Mouse (Mus musculus): Measurements from ENCODE around the gene Snrk. TPM values are rescaled to one million over a fixed set of nuclear protein-coding genes. Genes with fewer than 3 reads are reported as not detected.

The Snrk gene
- polyA plus RNA-seq, 1 experiment from 2014 or later, result 57.3 TPM

DNA sequence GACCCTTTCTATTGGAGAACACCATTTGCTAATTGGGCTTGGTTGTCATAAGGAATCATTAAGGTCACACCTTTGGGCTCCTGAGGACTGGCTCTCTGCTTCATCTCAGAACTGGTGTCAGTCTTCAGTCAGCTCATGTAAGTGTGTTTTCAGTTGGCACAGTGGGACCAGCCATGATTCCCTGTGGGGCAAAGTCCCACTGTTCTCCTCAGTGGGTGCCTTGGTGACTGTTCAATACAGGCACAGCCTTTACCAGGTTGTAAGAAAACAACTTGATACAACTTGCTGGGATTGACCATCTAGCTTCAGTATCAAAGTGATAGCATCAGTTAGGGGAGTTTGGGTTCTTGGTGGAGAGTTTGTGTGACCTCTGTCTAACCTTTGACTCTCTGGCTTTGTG, 28.6 kb downstream of the Snrk start:
- H3K27me3 ChIP-seq, result no peaks in the 10 kb centered on the region
- no peak overlapping the region for H3K9ac ChIP-seq (replicated peaks)
- H3K27ac ChIP-seq, result no peak overlapping the region
- H3K9me3 ChIP-seq, result peaks cover 8% of the 10 kb centered on the region; the same call in 1 of the 2 replicates
- H3K4me2 ChIP-seq, result no peak overlapping the region
- no peak overlapping the region for H3K4me3 ChIP-seq (replicated peaks)
- peaks cover 26% of the 10 kb centered on the region for H3K36me3 ChIP-seq
- no peak for ATAC-seq (ENCODE audit: insufficient number of reproducible peaks, insufficient read depth, low FRiP score, low TSS enrichment, low read depth)
- H3K4me1 ChIP-seq (replicated peaks), result peaks cover 7% of the 10 kb centered on the region; the same call in 1 of the 2 replicates

- 84% methylated on average over 4 of the region's 4 CpGs for WGBS
These were observed 29.2 kb downstream of the Snrk start for GRCm38 (mm10) chr9:122146124-122146870.

GRCm38 (mm10) chr9:122148356-122148755, 31.3 kb downstream of the Snrk start:
- H3K9ac ChIP-seq (replicated peaks), result no peak overlapping the region
- no peak for ATAC-seq (ENCODE audit: insufficient number of reproducible peaks, insufficient read depth, low FRiP score, low TSS enrichment, low read depth)
- WGBS, result 90% methylated on average over 3 of the region's 3 CpGs
- H3K27ac ChIP-seq, result no peak overlapping the region
- peaks cover 7% of the 10 kb centered on the region; the same call in 1 of the 2 replicates for H3K4me1 ChIP-seq (replicated peaks)
- no peaks in the 10 kb centered on the region for H3K27me3 ChIP-seq
- H3K9me3 ChIP-seq, result peaks cover 8% of the 10 kb centered on the region; the same call in 1 of the 2 replicates
- no peak overlapping the region for H3K4me3 ChIP-seq (replicated peaks)
- H3K36me3 ChIP-seq, result peaks cover 26% of the 10 kb centered on the region
- H3K4me2 ChIP-seq, result no peak overlapping the region

More at GRCm38 (mm10) chr9:122146124-122146870, 29.2 kb downstream of the Snrk start:
- peaks cover 7% of the 10 kb centered on the region; the same call in 1 of the 2 replicates for H3K4me1 ChIP-seq (replicated peaks)
- ATAC-seq (ENCODE audit: insufficient number of reproducible peaks, insufficient read depth, low FRiP score, low TSS enrichment, low read depth), result no peak
- no peak overlapping the region for H3K4me2 ChIP-seq
- no peak overlapping the region for H3K9ac ChIP-seq (replicated peaks)
- H3K9me3 ChIP-seq, result peaks cover 8% of the 10 kb centered on the region; the same call in 1 of the 2 replicates
- no peaks in the 10 kb centered on the region for H3K27me3 ChIP-seq
- H3K36me3 ChIP-seq, result peaks cover 26% of the 10 kb centered on the region
- H3K4me3 ChIP-seq (replicated peaks), result no peak overlapping the region
- no peak overlapping the region for H3K27ac ChIP-seq

DNA sequence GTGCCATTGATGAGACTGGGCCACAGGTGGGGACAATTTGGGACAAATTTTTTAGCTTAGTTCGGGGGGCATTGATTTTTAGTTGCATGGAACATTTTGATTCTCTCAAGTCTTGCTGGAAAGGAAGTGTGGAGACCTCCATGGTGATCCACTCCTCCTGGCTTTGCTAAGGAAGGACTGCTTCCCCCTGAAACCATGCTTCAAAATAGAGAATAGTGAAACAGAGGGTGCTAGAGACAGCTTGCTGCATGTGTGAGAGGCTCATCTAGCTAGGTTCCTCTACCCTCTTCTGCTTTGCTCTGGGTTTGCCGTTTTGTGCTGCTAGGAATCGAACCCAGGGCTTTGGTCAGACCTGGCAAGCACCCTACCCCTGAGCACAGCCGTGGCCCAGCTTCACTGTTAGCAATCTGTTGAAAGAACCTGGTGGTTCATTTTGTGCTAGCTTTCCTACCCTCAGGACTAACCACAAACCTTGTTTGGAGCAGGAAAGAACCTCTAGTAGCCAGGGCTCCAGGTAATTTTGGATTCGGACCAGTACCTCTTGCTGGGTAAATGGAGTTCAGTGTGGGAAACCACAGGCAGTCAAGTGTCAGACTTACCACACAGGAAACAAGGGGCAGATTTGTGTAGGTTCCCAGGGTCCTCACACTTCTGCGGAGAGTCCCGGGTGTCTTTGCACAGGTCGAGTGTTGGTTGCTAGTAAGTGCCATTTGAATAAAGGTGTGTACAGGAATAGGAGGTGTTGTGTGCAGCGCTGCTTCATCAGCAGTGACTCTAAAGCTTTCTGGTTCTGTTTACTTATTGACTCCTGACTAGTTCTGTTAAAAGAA, 33.1 kb downstream of the Snrk start:
- H3K9me3 ChIP-seq, result no peaks in the 10 kb centered on the region
- peaks cover 21% of the 10 kb centered on the region for H3K36me3 ChIP-seq
- H3K4me1 ChIP-seq (replicated peaks), result peaks cover 7% of the 10 kb centered on the region; the same call in 1 of the 2 replicates
- H3K4me2 ChIP-seq, result no peak overlapping the region
- WGBS, result 85% methylated on average over 9 of the region's 9 CpGs
- ATAC-seq (ENCODE audit: insufficient number of reproducible peaks, insufficient read depth, low FRiP score, low TSS enrichment, low read depth), result no peak
- H3K9ac ChIP-seq (replicated peaks), result no peak overlapping the region
- H3K4me3 ChIP-seq (replicated peaks), result no peak overlapping the region
- no peaks in the 10 kb centered on the region for H3K27me3 ChIP-seq
- H3K27ac ChIP-seq, result no peak overlapping the region

GRCm38 (mm10) chr9:122152063-122152462, 35.0 kb downstream of the Snrk start:
- H3K4me3 ChIP-seq (replicated peaks), result no peak overlapping the region
- H3K9me3 ChIP-seq, result no peaks in the 10 kb centered on the region
- no peak overlapping the region for H3K4me2 ChIP-seq
- peaks cover 20% of the 10 kb centered on the region for H3K36me3 ChIP-seq
- 85% methylated on average over 4 of the region's 4 CpGs for WGBS
- H3K4me1 ChIP-seq (replicated peaks), result peaks cover 7% of the 10 kb centered on the region; the same call in 1 of the 2 replicates
- H3K9ac ChIP-seq (replicated peaks), result no peak overlapping the region
- no peak for ATAC-seq (ENCODE audit: insufficient number of reproducible peaks, insufficient read depth, low FRiP score, low TSS enrichment, low read depth)
- H3K27me3 ChIP-seq, result no peaks in the 10 kb centered on the region
- no peak overlapping the region for H3K27ac ChIP-seq

DNA sequence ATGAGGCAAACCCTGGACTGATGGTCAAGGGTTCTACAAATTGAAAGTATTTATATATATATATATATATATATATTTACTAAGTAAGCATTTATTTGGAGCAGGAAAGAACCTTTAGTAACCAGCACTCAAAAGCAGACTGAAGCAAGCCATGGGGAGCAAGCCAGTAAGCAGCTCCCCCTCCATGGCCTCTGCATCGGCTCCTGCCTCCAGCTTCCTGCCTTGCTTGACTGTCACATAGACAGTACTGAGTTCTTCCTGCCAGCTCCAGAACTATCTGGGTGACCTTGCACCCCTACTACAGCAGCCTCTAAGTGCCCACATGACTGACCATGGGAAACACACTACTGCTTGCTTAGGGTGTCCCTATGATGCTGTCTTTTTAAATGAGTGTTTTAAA, 35.4 kb downstream of the Snrk start:
- no peak for ATAC-seq (ENCODE audit: insufficient number of reproducible peaks, insufficient read depth, low FRiP score, low TSS enrichment, low read depth)
- H3K4me3 ChIP-seq (replicated peaks), result no peak overlapping the region
- 82% methylated on average over 1 of the region's 1 CpGs for WGBS

GRCm38 (mm10) chr9:122153436-122153835, 36.4 kb downstream of the Snrk start:
- Histone ChIP-seq H3K4me2 (no peak overlapping the region), H3K9me3 (no peaks in the 10 kb centered on the region), H3K27me3 (no peaks in the 10 kb centered on the region), H3K4me3 (replicated peaks) (no peak overlapping the region), H3K27ac (no peak overlapping the region), H3K9ac (replicated peaks) (no peak overlapping the region), H3K36me3 (peaks cover 34% of the 10 kb centered on the region), H3K4me1 (replicated peaks) (peaks cover 7% of the 10 kb centered on the region; the same call in 1 of the 2 replicates)
- 88% methylated on average over 3 of the region's 3 CpGs for WGBS
- no peak for ATAC-seq (ENCODE audit: insufficient number of reproducible peaks, insufficient read depth, low FRiP score, low TSS enrichment, low read depth)

More for the DNA sequence above, 35.4 kb downstream of the Snrk start:
- Histone ChIP-seq H3K9me3 (no peaks in the 10 kb centered on the region), H3K27me3 (no peaks in the 10 kb centered on the region), H3K27ac (no peak overlapping the region), H3K9ac (replicated peaks) (no peak overlapping the region), H3K4me1 (replicated peaks) (peaks cover 7% of the 10 kb centered on the region; the same call in 1 of the 2 replicates), H3K4me2 (no peak overlapping the region), H3K36me3 (peaks cover 24% of the 10 kb centered on the region)

- no peak overlapping the region for H3K9ac ChIP-seq (replicated peaks)
- H3K4me3 ChIP-seq (replicated peaks), result no peak overlapping the region
- H3K9me3 ChIP-seq, result no peaks in the 10 kb centered on the region
- no peak for ATAC-seq (ENCODE audit: insufficient number of reproducible peaks, insufficient read depth, low FRiP score, low TSS enrichment, low read depth)
- no peak overlapping the region for H3K27ac ChIP-seq
- peaks cover 42% of the 10 kb centered on the region for H3K36me3 ChIP-seq
- H3K4me1 ChIP-seq (replicated peaks), result no peaks in the 10 kb centered on the region
- H3K4me2 ChIP-seq, result no peak overlapping the region
- H3K27me3 ChIP-seq, result no peaks in the 10 kb centered on the region
- 97% methylated on average over 1 of the region's 1 CpGs for WGBS
These were observed 38.1 kb downstream of the Snrk start for GRCm38 (mm10) chr9:122155193-122155592.

GRCm38 (mm10) chr9:122156389-122157078, 39.5 kb downstream of the Snrk start:
- H3K4me3 ChIP-seq (replicated peaks), result no peak overlapping the region
- H3K9ac ChIP-seq (replicated peaks), result no peak overlapping the region
- no peaks in the 10 kb centered on the region for H3K9me3 ChIP-seq
- H3K36me3 ChIP-seq, result peaks cover 52% of the 10 kb centered on the region
- H3K4me1 ChIP-seq (replicated peaks), result no peaks in the 10 kb centered on the region
- no peaks in the 10 kb centered on the region for H3K27me3 ChIP-seq
- 81% methylated on average over 5 of the region's 5 CpGs for WGBS
- H3K4me2 ChIP-seq, result no peak overlapping the region
- ATAC-seq (ENCODE audit: insufficient number of reproducible peaks, insufficient read depth, low FRiP score, low TSS enrichment, low read depth), result no peak
- H3K27ac ChIP-seq, result no peak overlapping the region

GRCm38 (mm10) chr9:122157079-122157441, 40.0 kb downstream of the Snrk start:
- Histone ChIP-seq H3K4me3 (replicated peaks) (no peak overlapping the region), H3K9me3 (no peaks in the 10 kb centered on the region), H3K36me3 (peaks cover 52% of the 10 kb centered on the region), H3K4me2 (no peak overlapping the region), H3K27ac (no peak overlapping the region), H3K27me3 (no peaks in the 10 kb centered on the region), H3K9ac (replicated peaks) (no peak overlapping the region), H3K4me1 (replicated peaks) (no peaks in the 10 kb centered on the region)
- no peak for ATAC-seq (ENCODE audit: insufficient number of reproducible peaks, insufficient read depth, low FRiP score, low TSS enrichment, low read depth)
- WGBS, result 95% methylated on average over 14 of the region's 14 CpGs

GRCm38 (mm10) chr9:122164535-122164934, 47.5 kb downstream of the Snrk start:
- ATAC-seq (ENCODE audit: insufficient number of reproducible peaks, insufficient read depth, low FRiP score, low TSS enrichment, low read depth), result no peak
- Histone ChIP-seq H3K9ac (replicated peaks) (no peak overlapping the region), H3K4me2 (no peak overlapping the region), H3K4me3 (replicated peaks) (no peak overlapping the region), H3K27ac (no peak overlapping the region), H3K27me3 (no peaks in the 10 kb centered on the region), H3K9me3 (no peaks in the 10 kb centered on the region), H3K36me3 (peaks cover 66% of the 10 kb centered on the region), H3K4me1 (replicated peaks) (no peaks in the 10 kb centered on the region)
- WGBS, result 96% methylated on average over 4 of the region's 4 CpGs

All from limb, embryonic 12.5 days (tissue).